Mouse (Mus musculus) E14TG2a.4 (cell line): Measurements from ENCODE around the gene Polr1a.

Experiments used
- CTCF ChIP-seq: conservative IDR thresholded peaks from 2 replicates; pipeline ENCODE4 v1.5.1; 2014; ENCODE audit warnings: low read length
- POU5F1 ChIP-seq: IDR thresholded peaks from 2 replicates; pipeline ENCODE4 v1.6.1; 2014; ENCODE audit warnings: low read length, borderline replicate concordance

DNA sequence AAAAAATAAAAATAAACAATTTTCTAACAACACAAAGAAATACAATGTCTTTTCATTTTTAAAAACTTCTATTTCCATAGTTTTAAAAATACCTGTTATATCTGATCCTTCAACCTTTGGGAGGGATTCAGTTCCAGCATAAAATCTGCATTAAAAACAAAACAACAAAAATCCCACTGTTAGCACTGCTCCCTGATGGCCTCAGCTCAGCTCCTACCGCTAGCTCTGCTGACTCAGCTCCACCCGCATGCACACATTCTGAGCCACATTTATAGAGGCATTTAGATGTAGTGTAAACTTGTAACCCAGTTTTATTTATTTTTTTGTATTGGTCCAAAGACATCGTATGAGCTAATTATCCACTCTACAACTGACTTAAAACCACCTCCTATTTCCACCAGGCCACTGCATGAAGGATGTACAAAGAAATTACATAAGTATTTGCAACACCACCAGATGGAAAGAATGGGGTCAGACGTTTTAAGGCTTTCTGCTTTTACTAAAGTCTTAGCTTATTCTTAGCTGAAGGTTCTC lies 1.1 kb upstream of the Polr1a start:
- TF ChIP-seq CTCF (no peak), POU5F1 (no peak)
